Mouse (Mus musculus) gastrocnemius, postnatal 4 days (tissue): ENCODE results near the gene Gspt1. TPM values are rescaled to one million over a fixed set of nuclear protein-coding genes. Genes with fewer than 3 reads are reported as not detected.
"Not testable (repeated sequence)": the region's sequence is repeated elsewhere in the genome, so short reads cannot be mapped to it uniquely, and the experiment has no call there.

Source experiments
- DNase-seq, 2 experiments: peaks; one replicate each; pipeline ENCODE4 v3.0.0; 2021 to 2022; ENCODE audit warnings: low spot score in 2 of 2, mixed read lengths in 2 of 2
- long read RNA-seq, 2 experiments: library from polyadenylated mRNA; stranded (forward); transcript quantifications; one replicate each; pipeline ENCODE4 v2.0.0; 2021
- total RNA-seq, 2 experiments: library from RNA; stranded (reverse); gene quantifications; 2 replicates each; pipeline ENCODE4 v1.2.3; 2021

Gene Gspt1
- total RNA-seq: 10 to 100 TPM; 71.7 to 80.3 TPM
- long read RNA-seq, experiment 1, transcript Gspt1-201 (15 exons, 2,898 nt): major isoform, 39 of 73 reads
- long read RNA-seq, experiment 1, transcript Gspt1-205 (15 exons, 3,716 nt): minor isoform, 30 of 73 reads
- long read RNA-seq, experiment 1, partial matches to known transcripts: 1 of 73 reads
- long read RNA-seq, experiment 1, other reads (novel, unspliced or antisense): 3 of 73 reads
- long read RNA-seq, experiment 2, transcript Gspt1-205 (15 exons, 3,716 nt): minor isoform, 29 of 72 reads
- long read RNA-seq, experiment 2, transcript Gspt1-201 (15 exons, 2,898 nt): major isoform, 38 of 72 reads
- long read RNA-seq, experiment 2, partial matches to known transcripts: 1 of 72 reads
- long read RNA-seq, experiment 2, other reads (novel, unspliced or antisense): 3 of 72 reads

- peak; percentile 96 to 99 for DNase-seq
Measured at GRCm38 (mm10) chr16:11253898-11254722, at the start of gene Gspt1. Gspt1 (minus strand) TSS chr16:11254325.

- no peak for DNase-seq
Measured at GRCm38 (mm10) chr16:11303741-11304140, 49.6 kb upstream of the Gspt1 start.

GRCm38 (mm10) chr16:11297700-11298099 is 43.6 kb upstream of the Gspt1 start:
- not testable (repeated sequence) for DNase-seq

DNA sequence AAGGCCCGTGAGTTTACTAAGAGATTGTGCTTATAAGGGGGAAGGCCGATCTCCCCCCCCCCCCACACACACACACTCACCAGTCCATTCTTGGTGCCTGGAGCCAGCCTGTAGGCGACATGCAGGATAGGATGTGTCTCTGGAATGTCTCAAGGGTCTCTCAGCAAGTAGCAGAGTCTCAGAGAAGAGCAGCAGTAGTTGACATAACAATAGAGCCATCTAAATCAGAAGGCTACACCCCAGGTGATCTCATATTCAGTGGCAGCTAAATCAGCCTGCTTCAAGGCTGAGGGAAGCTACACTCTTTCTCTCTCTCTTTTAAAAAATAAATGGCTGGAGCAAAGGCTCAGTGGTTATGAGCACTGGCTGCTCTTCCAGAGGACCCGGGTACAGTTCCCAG is 41.5 kb upstream of the Gspt1 start:
- DNase-seq: not testable (repeated sequence)

- DNase-seq: not testable (repeated sequence)
Measured at GRCm38 (mm10) chr16:11288873-11289272, 34.7 kb upstream of the Gspt1 start.

DNA sequence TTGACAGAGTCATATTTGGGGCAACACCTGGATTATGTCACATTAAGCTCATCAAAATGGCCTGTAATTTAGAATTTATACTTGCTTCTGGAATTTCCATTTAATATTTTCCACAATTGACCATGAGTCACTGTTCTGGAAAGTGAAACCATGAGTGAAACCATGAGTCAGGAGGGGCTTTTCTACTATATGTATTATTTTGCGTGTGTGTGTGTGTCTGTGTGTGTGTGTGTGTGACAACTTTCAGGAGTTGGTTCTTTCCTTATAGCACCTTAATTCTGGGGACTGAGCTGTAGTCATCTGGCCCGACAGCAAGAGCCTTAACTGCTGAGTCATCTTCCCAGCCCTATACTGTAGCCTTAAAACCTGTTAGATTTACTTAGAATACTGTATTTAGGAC is 31.8 kb upstream of the Gspt1 start:
- DNase-seq: no peak

DNA sequence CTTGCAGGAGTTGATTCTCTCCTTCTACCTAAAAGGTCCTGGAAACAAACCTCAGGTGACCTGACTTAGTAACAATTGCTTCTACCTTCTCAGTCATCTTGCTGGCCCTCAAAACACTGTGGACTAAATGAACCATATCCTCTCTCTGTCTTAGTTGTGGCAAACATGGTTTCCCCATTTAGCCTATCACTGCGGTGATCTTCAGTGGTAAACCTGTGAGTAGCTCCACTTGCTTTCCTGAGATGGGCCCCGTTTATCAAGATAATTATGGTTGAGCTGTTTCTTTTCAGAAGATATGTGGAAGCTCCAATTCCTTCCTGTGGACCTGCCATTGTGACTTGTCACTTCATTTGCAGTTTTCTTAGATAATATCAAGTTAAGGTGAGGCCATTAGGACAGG is 30.8 kb upstream of the Gspt1 start:
- no peak for DNase-seq

DNA sequence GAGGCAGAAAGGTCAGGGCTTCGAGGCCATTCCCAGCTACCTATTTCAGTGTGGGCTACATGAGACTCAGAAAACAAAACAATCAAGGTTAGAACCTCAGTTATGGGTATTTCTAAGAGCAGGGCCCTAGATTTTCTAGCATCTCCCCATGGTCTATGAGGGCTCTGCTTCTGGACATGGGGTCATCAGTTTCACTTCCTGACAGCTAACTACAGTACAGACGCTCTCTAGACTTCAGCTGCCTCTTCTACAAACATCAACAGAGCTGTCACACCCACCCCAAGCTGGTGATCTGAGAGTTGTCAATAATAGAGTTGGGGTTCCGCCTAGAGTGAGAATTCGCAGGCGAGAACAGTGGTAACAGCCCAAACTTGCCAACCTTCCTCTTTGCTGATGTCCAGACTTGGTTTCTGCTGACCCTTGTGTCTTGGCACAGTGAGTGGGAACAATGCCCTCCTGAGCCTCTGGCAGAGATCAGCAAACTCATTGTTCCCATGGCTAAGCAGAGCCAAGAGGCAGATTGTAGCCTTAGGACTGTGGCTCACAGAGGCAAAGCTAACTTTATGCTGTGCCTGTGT is 28.6 kb upstream of the Gspt1 start:
- DNase-seq: no peak

DNA sequence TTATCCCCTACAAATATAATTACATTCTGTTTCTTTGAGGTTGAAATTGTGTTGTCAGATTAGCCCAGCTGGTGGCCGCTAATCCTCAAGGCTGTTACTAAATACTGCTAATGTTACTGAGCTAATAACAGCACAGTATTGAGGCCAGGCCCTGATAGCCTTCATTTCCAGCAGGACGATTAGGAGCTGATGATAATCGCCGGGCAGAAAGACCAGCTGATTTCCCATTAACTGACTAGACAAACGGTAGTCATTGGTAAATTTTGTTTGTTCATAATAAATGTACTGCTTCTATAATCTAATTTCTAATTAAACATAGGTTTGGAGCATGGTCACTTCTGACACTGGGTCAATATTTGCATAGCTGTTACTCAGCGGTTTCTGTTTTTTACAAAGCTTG is 24.7 kb upstream of the Gspt1 start:
- DNase-seq: no peak

GRCm38 (mm10) chr16:11276888-11277287 is 22.8 kb upstream of the Gspt1 start:
- DNase-seq: no peak

- DNase-seq: no peak
Measured at GRCm38 (mm10) chr16:11271073-11271472, 16.9 kb upstream of the Gspt1 start.

GRCm38 (mm10) chr16:11270642-11271041 is 16.5 kb upstream of the Gspt1 start:
- DNase-seq: no peak

DNA sequence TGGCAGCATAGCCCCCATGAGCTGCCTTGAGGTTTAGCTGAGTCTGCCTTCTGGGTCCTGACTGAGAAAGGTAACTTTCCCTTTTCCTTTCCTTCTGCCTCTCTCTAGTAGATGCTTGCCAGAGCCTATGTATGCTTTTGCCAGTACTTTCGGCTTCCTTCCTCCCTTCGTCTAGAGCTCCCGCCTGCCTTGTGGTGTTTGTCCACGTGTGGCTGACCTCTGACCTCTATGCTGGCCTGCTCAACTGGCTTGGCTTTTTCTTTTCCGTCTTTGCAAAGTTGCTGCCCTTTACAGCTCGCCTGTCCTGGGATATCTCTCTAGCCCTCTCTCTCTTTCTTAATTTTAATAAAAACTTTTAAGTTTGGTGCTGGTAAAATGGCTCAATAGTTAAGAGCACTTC is 15.7 kb upstream of the Gspt1 start:
- no peak for DNase-seq

- DNase-seq: no peak
Measured at GRCm38 (mm10) chr16:11266556-11266955, 12.4 kb upstream of the Gspt1 start.

- DNase-seq: no peak
Measured at GRCm38 (mm10) chr16:11263266-11263665, 9.1 kb upstream of the Gspt1 start.

- DNase-seq: no peak
Measured at GRCm38 (mm10) chr16:11254723-11255164, 619 bp upstream of the Gspt1 start.

- DNase-seq: peak; percentile 52 to 62
Measured at GRCm38 (mm10) chr16:11253065-11253831, 877 bp downstream of the Gspt1 start.

GRCm38 (mm10) chr16:11247791-11248190 is 6.3 kb downstream of the Gspt1 start:
- no peak for DNase-seq

- DNase-seq: no peak
Measured at GRCm38 (mm10) chr16:11245767-11246166, 8.4 kb downstream of the Gspt1 start.

GRCm38 (mm10) chr16:11242401-11242800 is 11.7 kb downstream of the Gspt1 start:
- no peak for DNase-seq

DNA sequence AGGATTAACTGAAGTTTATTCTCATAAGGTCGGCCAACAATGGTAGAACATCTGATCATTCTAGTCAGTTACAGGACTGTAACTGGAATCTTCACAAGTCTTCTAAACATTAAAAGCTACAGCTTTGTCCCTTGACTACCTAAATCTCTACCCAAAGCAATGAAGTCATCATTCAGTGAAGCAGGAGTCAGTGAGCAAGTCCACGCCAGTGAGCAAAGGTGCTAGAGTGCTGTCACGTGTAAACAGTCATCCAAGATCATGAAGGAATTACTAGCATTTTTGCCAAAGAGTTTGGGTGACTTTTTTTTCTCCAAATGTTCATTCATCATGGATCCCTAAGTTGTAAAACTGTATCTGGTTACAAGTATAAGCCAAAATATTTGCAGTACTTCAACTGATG is 36.3 kb downstream of the Gspt1 start:
- no peak for DNase-seq
